Mouse (Mus musculus): ENCODE results near the gene Ttc23l. TPM values are rescaled to one million over a fixed set of nuclear protein-coding genes. Genes with fewer than 3 reads are reported as not detected.
A peak's percentile ranks its signal among the peaks of the same experiment; 100 is the strongest.
"Not testable (repeated sequence)": the region's sequence is repeated elsewhere in the genome, so short reads cannot be mapped to it uniquely, and the experiment has no call there.

Ttc23l gene
- polyA plus RNA-seq, 1 experiment: not detected

DNA sequence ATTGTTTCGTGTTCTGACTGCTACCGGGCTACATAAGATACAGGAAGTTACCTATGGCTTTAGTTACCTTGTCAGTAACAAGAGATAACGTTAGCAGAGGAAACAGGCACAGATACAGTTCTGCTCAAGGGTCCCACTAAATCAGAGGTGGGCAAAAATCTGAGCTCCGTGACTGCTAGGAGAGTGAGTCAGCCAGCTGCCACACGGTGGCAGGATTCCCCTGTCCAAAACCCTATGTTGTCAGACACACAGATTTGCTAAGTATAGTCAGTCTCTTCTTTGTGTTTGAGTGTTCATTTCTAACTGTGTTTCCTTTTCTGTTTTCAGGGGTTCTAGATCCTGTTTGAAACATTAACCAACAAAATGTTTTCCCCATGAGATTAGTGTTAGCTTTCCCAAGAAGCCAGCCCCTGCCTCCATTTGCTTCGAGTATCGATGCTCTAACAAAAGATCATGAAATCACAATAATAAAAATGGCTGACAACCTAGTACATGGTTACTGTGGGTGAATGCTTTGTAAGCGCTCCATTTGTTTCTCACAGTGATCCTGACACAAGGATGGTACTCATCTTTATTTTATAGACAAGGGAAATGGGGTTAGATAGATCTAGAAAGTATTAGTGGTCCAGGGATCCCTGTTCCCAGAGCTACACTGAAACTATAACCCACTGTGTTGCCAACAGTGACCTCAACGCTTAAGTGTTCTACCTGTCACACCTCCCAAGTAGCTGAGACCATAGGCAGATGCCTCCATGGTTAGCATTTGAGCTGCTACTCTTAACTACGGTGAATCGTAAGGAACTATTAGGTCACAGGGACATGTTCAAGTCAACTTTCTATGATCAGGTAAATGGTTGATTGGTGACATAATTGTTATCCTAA, 57.4 kb downstream of the Ttc23l start:
- TF ChIP-seq CTCF (IDR thresholded peaks at IDR 0.05; ENCODE audit: control insufficient read depth, insufficient read depth, low read length): peak; percentile 51
- no peak for TF ChIP-seq POLR2A (IDR thresholded peaks at IDR 0.05; ENCODE audit: borderline replicate concordance, control insufficient read depth, low read depth, low read length)
- Histone ChIP-seq H3K4me3 (replicated peaks; ENCODE audit: control insufficient read depth, low read depth, low read length) (no peak overlapping the region), H3K27ac (ENCODE audit: control insufficient read depth, insufficient read depth, low read depth, low read length, poor library complexity) (no peak overlapping the region), H3K4me1 (ENCODE audit: control insufficient read depth, insufficient read depth, low read length) (no peaks in the 10 kb centered on the region)
- WGBS: 51% methylated on average over 11 of the region's 11 CpGs

DNA sequence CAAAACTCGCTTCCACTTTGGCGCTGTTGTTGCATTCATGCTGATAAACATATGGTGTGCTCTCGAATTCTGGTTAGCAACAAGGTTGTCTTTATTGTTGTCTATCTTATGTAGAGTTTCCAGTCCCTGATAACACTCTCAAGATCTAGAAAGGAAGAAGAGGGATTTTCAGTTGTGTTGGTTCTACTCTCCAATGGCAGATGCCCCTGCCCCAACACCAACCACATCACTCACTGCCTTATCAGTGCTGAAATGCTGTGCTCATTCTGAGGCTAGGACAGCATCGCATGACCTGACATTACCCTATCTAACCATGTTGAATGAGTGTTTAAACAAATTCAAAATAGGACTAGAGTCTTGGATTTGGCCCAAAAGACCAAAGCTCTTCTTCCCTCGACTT, 58.4 kb downstream of the Ttc23l start:
- WGBS: 65% methylated on average over 5 of the region's 5 CpGs
- no peak overlapping the region for H3K4me3 ChIP-seq (replicated peaks; ENCODE audit: control insufficient read depth, low read depth, low read length)
- TF ChIP-seq CTCF (IDR thresholded peaks at IDR 0.05; ENCODE audit: control insufficient read depth, insufficient read depth, low read length): no peak
- no peak overlapping the region for H3K27ac ChIP-seq (ENCODE audit: control insufficient read depth, insufficient read depth, low read depth, low read length, poor library complexity)
- no peaks in the 10 kb centered on the region for H3K4me1 ChIP-seq (ENCODE audit: control insufficient read depth, insufficient read depth, low read length)

DNA sequence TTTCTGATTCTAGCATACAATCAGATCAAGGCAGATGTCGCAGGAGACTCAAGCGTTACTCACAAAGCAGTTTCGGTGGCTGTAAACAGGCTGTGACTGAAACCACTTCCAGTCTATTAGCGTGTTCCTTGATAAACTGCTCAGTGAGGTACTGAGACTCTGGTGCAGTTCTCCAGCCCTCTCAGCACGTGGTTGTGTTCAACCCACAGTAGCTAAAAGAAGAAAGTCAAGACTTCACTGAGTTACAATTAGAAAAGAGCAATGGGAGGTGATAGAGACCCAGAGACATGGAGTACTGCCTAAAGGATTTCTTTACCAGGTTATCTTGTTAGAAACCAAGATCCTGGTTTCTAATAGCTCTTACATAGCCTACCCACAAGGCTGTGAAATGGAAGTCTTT, 58.9 kb downstream of the Ttc23l start:
- TF ChIP-seq CTCF (IDR thresholded peaks at IDR 0.05; ENCODE audit: control insufficient read depth, insufficient read depth, low read length) (no peak), POLR2A (IDR thresholded peaks at IDR 0.05; ENCODE audit: borderline replicate concordance, control insufficient read depth, low read depth, low read length) (no peak)
- Histone ChIP-seq H3K4me1 (ENCODE audit: control insufficient read depth, insufficient read depth, low read length) (no peaks in the 10 kb centered on the region), H3K4me3 (replicated peaks; ENCODE audit: control insufficient read depth, low read depth, low read length) (no peak overlapping the region), H3K27ac (ENCODE audit: control insufficient read depth, insufficient read depth, low read depth, low read length, poor library complexity) (no peak overlapping the region)
- 57% methylated on average over 5 of the region's 5 CpGs for WGBS

- not testable (repeated sequence) for H3K4me3 ChIP-seq (replicated peaks; ENCODE audit: control insufficient read depth, low read depth, low read length); H3K4me1 ChIP-seq (ENCODE audit: control insufficient read depth, insufficient read depth, low read length); H3K27ac ChIP-seq (ENCODE audit: control insufficient read depth, insufficient read depth, low read depth, low read length, poor library complexity)
- WGBS: 74% methylated on average over 1 of the region's 1 CpGs
These were observed 61.8 kb downstream of the Ttc23l start for GRCm38 (mm10) chr15:10496696-10497095.

GRCm38 (mm10) chr15:10495944-10496343, 62.5 kb downstream of the Ttc23l start:
- TF ChIP-seq CTCF (IDR thresholded peaks at IDR 0.05; ENCODE audit: control insufficient read depth, insufficient read depth, low read length): no peak
- TF ChIP-seq POLR2A (IDR thresholded peaks at IDR 0.05; ENCODE audit: borderline replicate concordance, control insufficient read depth, low read depth, low read length): no peak
- WGBS: 90% methylated on average over 11 of the region's 11 CpGs
- no peak overlapping the region for H3K4me3 ChIP-seq (replicated peaks; ENCODE audit: control insufficient read depth, low read depth, low read length)
- no peak overlapping the region for H3K27ac ChIP-seq (ENCODE audit: control insufficient read depth, insufficient read depth, low read depth, low read length, poor library complexity)
- no peaks in the 10 kb centered on the region for H3K4me1 ChIP-seq (ENCODE audit: control insufficient read depth, insufficient read depth, low read length)

DNA sequence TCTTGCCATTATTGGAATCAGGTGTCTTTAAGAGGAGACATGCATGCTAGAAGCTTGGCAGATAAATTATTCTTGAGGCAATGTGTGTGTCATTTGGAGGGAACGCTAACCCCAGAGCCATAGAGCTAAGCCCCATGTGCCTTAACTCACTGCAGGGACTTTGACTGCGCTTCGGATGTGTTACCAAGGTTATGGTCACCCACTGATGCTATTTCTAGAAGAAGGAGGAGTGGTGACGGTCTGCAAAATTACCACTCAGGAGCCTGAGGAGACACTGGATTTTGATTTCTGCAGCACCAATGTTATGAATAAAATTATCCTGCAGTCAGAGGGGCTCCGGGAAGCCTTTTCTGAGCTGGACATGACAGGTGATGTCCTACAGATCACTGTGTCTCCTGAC, 68.4 kb downstream of the Ttc23l start:
- no peak overlapping the region for H3K4me3 ChIP-seq (replicated peaks; ENCODE audit: control insufficient read depth, low read depth, low read length)
- no peaks in the 10 kb centered on the region; the same call in 1 of the 2 replicates for H3K4me1 ChIP-seq (ENCODE audit: control insufficient read depth, insufficient read depth, low read length)
- WGBS: 91% methylated on average over 5 of the region's 5 CpGs
- H3K27ac ChIP-seq (ENCODE audit: control insufficient read depth, insufficient read depth, low read depth, low read length, poor library complexity): no peak overlapping the region
- TF ChIP-seq CTCF (IDR thresholded peaks at IDR 0.05; ENCODE audit: control insufficient read depth, insufficient read depth, low read length): no peak
- TF ChIP-seq POLR2A (IDR thresholded peaks at IDR 0.05; ENCODE audit: borderline replicate concordance, control insufficient read depth, low read depth, low read length): no peak

DNA sequence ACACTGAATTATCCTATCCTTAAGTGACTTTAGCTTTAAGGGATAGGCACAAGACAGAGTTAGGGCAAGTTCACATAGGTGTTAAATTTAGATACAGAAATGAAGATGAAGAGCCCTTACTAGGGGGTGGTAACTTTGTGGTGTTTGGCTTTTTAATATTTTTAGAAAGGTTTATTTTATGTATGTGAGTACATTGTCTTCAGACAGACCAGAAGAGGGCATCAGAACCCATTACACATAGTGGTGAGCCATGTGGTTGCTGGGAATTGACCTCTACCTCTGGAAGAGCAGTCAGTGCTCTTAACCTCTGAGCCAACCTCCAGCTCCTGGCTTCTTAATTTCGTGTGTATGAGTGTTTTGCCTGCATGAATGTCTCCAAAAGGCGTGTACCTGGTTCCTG, 71.2 kb downstream of the Ttc23l start:
- Histone ChIP-seq H3K4me3 (replicated peaks; ENCODE audit: control insufficient read depth, low read depth, low read length) (no peak overlapping the region), H3K27ac (ENCODE audit: control insufficient read depth, insufficient read depth, low read depth, low read length, poor library complexity) (no peak overlapping the region), H3K4me1 (ENCODE audit: control insufficient read depth, insufficient read depth, low read length) (no peaks in the 10 kb centered on the region; the same call in 1 of the 2 replicates)
- no peak for TF ChIP-seq CTCF (IDR thresholded peaks at IDR 0.05; ENCODE audit: control insufficient read depth, insufficient read depth, low read length)
- TF ChIP-seq POLR2A (IDR thresholded peaks at IDR 0.05; ENCODE audit: borderline replicate concordance, control insufficient read depth, low read depth, low read length): no peak
- 43% methylated on average over 2 of the region's 2 CpGs for WGBS

DNA sequence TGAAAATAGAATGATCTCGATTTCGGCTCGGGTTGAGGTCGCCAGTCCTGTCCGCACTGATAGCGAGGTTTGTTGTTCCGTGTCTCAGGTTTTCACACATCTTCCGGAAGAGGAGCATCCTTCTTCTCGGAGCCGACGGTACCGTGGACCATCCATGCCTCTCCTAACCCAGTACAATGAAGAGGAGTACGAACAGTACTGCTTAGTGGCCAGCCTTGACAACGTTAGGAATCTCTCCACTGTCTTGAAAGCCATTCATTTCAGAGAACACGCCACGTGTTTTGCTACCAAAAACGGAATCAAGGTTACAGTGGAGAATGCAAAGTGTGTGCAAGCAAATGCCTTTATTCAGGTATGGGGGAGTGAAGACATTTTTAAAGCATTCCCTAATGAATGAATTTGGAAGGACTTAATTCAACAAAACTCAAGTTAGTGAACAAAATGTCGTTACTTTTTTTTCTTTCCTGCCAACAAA, 72.1 kb downstream of the Ttc23l start:
- Histone ChIP-seq H3K4me3 (replicated peaks; ENCODE audit: control insufficient read depth, low read depth, low read length) (peak overlapping the region; percentile 85), H3K27ac (ENCODE audit: control insufficient read depth, insufficient read depth, low read depth, low read length, poor library complexity) (no peak overlapping the region), H3K4me1 (ENCODE audit: control insufficient read depth, insufficient read depth, low read length) (no peaks in the 10 kb centered on the region; the same call in 1 of the 2 replicates)
- under 1% methylated on average over 18 of the region's 18 CpGs for WGBS
- no peak for TF ChIP-seq POLR2A (IDR thresholded peaks at IDR 0.05; ENCODE audit: borderline replicate concordance, control insufficient read depth, low read depth, low read length)
- TF ChIP-seq CTCF (IDR thresholded peaks at IDR 0.05; ENCODE audit: control insufficient read depth, insufficient read depth, low read length): no peak
